Mouse (Mus musculus) ES-E14 (cell line): ENCODE measurements around the gene Dnah8.

Source experiments
- HCFC1 ChIP-seq: IDR thresholded peaks from 2 replicates; pipeline ENCODE4 v1.6.1; 2012; ENCODE audit warnings: low read length, inconsistent platforms, borderline replicate concordance; ENCODE audit not compliant: insufficient read depth
- ZC3H11A ChIP-seq: IDR thresholded peaks from 2 replicates; pipeline ENCODE4 v1.6.1; 2012; ENCODE audit warnings: low read depth, mild to moderate bottlenecking, inconsistent platforms, low read length, borderline replicate concordance

DNA sequence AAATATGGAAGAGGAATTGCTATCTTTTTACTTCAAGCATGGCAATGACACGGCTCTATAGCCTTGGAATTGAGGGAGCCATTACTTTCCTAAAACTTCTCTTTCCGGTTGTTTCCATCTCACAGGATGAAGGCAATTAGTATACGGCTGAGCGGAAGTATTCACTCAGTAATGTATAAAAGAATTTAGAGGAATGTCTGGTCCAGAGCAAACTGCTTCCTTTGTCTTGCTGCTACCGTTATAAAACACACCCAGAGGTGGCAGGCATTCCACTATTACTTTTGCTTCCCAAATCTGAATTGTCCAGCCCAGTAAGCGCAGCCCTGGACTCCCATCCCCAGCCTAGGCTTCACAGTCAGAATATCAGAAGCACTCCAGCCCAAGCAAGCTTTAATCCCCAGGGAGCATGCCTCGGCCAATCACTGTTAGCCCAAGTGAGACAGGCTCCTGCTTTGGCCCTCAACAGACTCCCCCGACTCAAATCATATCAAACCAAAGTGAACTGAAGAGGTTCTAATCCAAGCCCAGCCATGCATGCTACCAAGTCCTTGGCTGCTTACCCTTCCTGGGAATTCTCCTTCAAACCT lies 16.2 kb upstream of the Dnah8 start:
- no peak for TF ChIP-seq HCFC1
- TF ChIP-seq ZC3H11A: no peak
